Mouse (Mus musculus) forebrain, embryonic 13.5 days (tissue): ENCODE measurements around the gene Ddhd1. TPM values are rescaled to one million over a fixed set of nuclear protein-coding genes. Genes with fewer than 3 reads are reported as not detected.

Source experiments
- ATAC-seq: fragments of 200-750 bp; cut with Nextera tagmentation; 2 replicates; pipeline ENCODE4 v1.8.0; 2017
- H3K27ac ChIP-seq: fragments of 300-500 bp; sonication (generic); 2 replicates; pipeline ENCODE4 v1.5.1; 2015; ENCODE audit warnings: inconsistent platforms, mild to moderate bottlenecking, moderate library complexity
- H3K27me3 ChIP-seq: fragments of 300-500 bp; sonication (generic); 2 replicates; pipeline ENCODE4 v1.6.1; 2015; ENCODE audit warnings: mild to moderate bottlenecking, inconsistent platforms
- H3K36me3 ChIP-seq: fragments of 300-500 bp; sonication (generic); 2 replicates; pipeline ENCODE4 v1.6.1; 2015; ENCODE audit warnings: mild to moderate bottlenecking, inconsistent platforms; ENCODE audit not compliant: poor library complexity, severe bottlenecking
- H3K4me1 ChIP-seq: fragments of 300-500 bp; sonication (generic); 2 replicates; pipeline ENCODE4 v1.6.1; 2015; ENCODE audit warnings: inconsistent platforms
- H3K4me2 ChIP-seq: fragments of 300-500 bp; sonication (generic); 2 replicates; pipeline ENCODE4 v1.6.1; 2015; ENCODE audit warnings: inconsistent platforms, mild to moderate bottlenecking, moderate library complexity
- H3K4me3 ChIP-seq: fragments of 300-500 bp; sonication (generic); 2 replicates; pipeline ENCODE4 v1.5.1; 2015; ENCODE audit warnings: mild to moderate bottlenecking, inconsistent platforms
- H3K9ac ChIP-seq: fragments of 300-500 bp; sonication (generic); 2 replicates; pipeline ENCODE4 v1.6.1; 2015; ENCODE audit warnings: mild to moderate bottlenecking, inconsistent platforms
- H3K9me3 ChIP-seq: fragments of 300-500 bp; sonication (generic); replicated peaks from 2 replicates; pipeline ENCODE4 v1.6.1; 2016; ENCODE audit warnings: inconsistent platforms
- WGBS: fragments of 180-500 bp; shearing (Covaris S2); methylation state at CpG from one replicate; pipeline ENCODE4 v1.1.7; 2015; 5-methylcytosine and 5-hydroxymethylcytosine counted together
- polyA plus RNA-seq: library from polyadenylated mRNA; unstranded; fragments of >200 nt; fragmentation: Nextera tagmentation; extraction: Ambion mirVana; gene quantifications from 2 replicates; pipeline ENCODE4 v1.2.1, GENCODE M21; 2015

Gene Ddhd1
- 12.4 and 13.4 TPM in 2 replicates for polyA plus RNA-seq

DNA sequence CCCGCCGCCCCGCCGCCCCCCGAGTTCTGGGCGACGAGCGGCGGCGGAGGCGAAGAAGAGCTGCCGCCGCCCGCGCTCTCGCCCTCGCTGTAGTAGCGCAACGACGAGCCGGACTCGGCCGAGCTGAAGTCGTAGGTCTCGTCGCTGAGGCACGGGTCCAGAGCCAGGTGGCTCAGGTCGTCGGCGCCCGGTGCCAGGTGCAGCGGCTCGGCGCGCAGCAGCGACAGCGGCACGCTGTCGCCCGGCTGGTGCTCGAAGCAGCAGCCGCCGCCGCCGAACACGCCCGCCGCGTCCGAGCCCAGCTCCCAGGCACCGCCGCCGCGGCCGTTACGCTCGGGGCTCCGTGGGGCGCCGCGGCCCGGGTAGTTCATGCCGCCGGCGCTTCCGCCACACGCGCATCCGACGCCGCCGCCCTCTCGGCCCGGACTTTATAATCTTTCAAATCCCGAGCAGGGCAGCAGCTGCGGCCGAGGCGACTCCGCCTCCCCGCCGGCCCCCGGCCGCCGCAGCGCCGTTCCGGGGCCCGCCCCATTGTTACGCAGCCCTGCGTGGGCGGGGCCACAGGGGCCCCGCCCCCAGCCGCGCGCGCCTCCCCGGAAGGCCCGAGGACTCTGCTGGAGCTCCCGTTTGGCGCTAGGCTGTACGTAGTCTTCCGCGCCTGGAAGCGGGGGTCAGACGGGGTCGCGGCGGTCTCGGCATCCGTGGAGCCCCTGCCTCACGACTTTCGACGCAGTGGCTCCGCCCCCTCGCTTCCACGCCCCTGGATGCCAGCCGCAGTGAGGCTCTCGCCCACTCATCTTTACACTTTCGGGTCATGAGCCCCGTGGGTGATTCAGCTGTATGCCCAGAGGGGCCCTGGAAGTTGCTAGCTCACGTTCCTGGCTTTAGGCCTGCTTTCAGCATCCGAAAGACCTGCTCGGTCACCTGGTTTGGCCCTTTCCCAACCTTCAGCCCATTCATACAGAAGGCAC is at the start of gene Ddhd1:
Gene Ddhd1, minus strand, starts transcription at position 503 of the 971 bp plus-strand sequence.
- Histone ChIP-seq H3K27me3 (no peaks in the 10 kb centered on the region), H3K9ac (peak within 1 kb of the TSS; percentile 92), H3K4me3 (peak within 1 kb of the TSS; percentile 88), H3K36me3 (no peaks in the 10 kb centered on the region), H3K9me3 (no peaks in the 10 kb centered on the region), H3K4me1 (peaks cover 39% of the 10 kb centered on the region), H3K27ac (peak within 1 kb of the TSS; percentile 95), H3K4me2 (peak within 1 kb of the TSS; percentile 92)
- under 1% methylated on average over 100 of the region's 123 CpGs for WGBS
- peak; percentile 96 for ATAC-seq

DNA sequence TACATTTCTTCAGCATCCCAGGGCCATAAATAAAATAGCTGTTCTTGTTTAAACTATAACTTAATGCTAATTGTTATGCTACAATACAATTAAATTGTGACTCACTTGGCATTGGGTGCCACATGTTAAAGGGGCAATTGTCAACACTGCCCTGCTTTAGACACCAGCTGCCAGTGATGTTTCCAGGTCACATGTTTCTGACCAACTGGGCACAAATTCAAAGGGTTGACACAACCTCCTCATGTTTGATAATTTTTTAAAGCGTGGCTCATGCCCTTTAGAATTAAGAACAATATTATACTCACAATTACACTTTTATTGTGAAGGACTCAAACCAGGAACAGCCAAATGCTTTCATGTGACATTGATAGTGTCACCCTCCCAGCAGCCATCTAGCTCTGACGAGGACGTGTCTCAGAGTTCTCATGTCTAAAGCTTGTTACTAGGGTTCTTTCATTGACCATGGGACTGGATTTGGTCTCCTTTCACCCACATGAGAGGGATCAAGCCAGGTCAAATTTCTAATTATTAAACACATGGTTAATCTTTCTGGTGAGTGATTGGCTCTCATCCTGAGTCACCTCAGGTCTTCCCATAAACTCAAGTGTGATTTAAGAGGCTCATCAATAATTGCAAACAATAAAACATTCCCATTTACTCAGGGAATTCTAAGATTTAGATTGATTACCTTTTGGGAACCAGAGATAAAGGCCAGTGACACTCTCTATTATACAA is 49.4 kb upstream of the Ddhd1 start:
- Histone ChIP-seq H3K4me3 (no peak overlapping the region), H3K4me2 (no peak overlapping the region), H3K4me1 (no peaks in the 10 kb centered on the region), H3K27ac (no peak overlapping the region), H3K27me3 (no peaks in the 10 kb centered on the region), H3K9ac (no peak overlapping the region), H3K9me3 (no peaks in the 10 kb centered on the region), H3K36me3 (no peaks in the 10 kb centered on the region)
- 63% methylated on average over 3 of the region's 3 CpGs for WGBS
- no peak for ATAC-seq

DNA sequence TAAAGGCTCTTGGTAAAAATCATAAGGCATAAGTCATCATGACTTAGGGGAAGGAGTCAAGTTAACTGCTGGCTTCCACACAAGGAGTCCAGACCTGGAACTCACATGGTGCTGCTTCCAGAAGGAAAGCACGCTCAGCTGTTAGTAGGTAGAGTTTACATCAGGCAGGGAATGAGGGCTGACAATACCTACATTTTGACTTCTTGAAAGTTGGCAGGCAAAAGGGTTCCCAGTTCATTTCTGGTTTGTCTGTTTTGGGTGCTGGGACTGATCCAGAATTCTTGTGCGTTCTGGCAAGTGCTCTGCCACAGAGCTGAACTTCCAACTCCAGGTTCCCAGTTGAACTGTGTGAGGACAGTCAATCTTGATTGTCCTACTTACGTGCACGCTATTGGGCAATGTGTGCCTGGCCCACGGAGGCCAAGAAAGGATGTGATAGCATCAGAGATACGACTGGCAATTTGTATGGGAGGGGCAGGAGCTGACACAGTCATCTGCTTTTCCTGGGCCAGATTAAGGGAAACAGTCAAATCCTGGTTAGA is 42.2 kb upstream of the Ddhd1 start:
- Histone ChIP-seq H3K9me3 (no peaks in the 10 kb centered on the region), H3K9ac (no peak overlapping the region), H3K27me3 (no peaks in the 10 kb centered on the region), H3K4me2 (no peak overlapping the region), H3K36me3 (no peaks in the 10 kb centered on the region), H3K4me1 (no peaks in the 10 kb centered on the region), H3K4me3 (no peak overlapping the region), H3K27ac (no peak overlapping the region)
- no peak for ATAC-seq
- 89% methylated on average over 6 of the region's 6 CpGs for WGBS

DNA sequence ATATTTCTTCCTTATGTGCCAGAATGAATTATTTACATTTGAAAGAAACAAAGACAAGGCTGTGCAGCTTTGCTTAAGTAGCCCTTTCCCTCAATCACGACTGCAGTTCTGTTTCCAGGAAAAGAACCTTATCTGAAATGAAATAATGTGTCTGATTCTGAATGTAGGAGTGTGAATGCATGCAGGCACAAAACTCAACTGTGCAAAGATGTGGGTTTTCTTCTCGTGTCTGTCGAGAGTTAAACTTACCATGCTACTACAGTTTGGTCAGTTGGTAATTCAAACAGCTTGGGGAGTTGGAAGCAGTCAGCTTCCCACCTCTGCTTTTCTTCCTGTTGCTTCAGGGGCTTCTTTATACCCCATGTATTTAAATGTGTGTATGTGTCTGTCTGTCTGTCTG is 40.9 kb upstream of the Ddhd1 start:
- no peak for ATAC-seq
- Histone ChIP-seq H3K9ac (no peak overlapping the region), H3K27me3 (no peaks in the 10 kb centered on the region), H3K9me3 (no peaks in the 10 kb centered on the region), H3K4me3 (no peak overlapping the region), H3K4me1 (no peaks in the 10 kb centered on the region), H3K27ac (no peak overlapping the region), H3K4me2 (no peak overlapping the region), H3K36me3 (no peaks in the 10 kb centered on the region)
- 64% methylated on average over 3 of the region's 3 CpGs for WGBS

DNA sequence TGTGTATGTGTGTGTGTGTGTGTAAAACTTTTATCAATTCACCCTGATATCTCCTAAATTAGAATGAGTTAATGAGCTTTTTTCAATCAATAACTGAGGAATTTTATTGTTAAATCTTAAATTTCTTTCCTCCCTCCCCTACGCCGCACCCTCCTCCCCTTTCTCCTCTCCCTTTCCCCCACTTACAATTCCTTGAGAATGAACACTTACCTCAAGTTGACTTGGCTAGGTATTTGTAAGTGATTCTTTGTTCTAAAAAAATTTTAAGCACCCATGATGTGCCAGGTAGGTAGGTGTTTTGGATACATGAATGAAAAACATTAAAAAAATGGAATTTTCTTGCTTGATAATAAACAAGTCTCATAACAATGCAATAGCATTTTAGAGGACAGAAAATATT is 38.2 kb upstream of the Ddhd1 start:
- Histone ChIP-seq H3K27ac (no peak overlapping the region), H3K9me3 (no peaks in the 10 kb centered on the region), H3K9ac (no peak overlapping the region), H3K36me3 (no peaks in the 10 kb centered on the region), H3K27me3 (no peaks in the 10 kb centered on the region), H3K4me2 (no peak overlapping the region), H3K4me1 (no peaks in the 10 kb centered on the region), H3K4me3 (no peak overlapping the region)
- no peak for ATAC-seq
- WGBS, result 89% methylated on average over 2 of the region's 2 CpGs

DNA sequence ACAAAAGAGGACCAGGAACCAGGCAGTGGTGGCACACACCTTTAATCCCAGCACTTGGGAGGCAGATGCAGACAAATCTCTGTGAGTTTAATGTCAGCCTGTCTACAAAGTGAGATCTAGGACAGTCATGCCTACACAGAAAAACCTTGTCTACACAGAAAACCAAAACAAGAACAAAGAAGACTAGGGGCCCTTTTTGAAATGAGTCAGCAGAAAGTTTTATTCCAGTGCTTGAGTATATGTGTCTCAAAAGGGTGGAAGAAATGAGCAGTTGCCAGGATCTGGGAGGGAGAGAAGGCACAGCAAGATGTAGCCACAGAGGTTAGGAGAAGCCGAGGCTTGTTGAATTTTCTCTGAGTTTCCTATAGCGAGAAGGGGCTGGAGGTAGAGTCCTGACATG is 35.9 kb upstream of the Ddhd1 start:
- Histone ChIP-seq H3K9me3 (no peaks in the 10 kb centered on the region), H3K4me2 (no peak overlapping the region), H3K4me1 (peaks cover 4% of the 10 kb centered on the region; the same call in 1 of the 2 replicates), H3K4me3 (no peak overlapping the region), H3K36me3 (no peaks in the 10 kb centered on the region), H3K9ac (no peak overlapping the region), H3K27ac (no peak overlapping the region), H3K27me3 (no peaks in the 10 kb centered on the region)
- 96% methylated on average over 2 of the region's 2 CpGs for WGBS
- ATAC-seq, result no peak

DNA sequence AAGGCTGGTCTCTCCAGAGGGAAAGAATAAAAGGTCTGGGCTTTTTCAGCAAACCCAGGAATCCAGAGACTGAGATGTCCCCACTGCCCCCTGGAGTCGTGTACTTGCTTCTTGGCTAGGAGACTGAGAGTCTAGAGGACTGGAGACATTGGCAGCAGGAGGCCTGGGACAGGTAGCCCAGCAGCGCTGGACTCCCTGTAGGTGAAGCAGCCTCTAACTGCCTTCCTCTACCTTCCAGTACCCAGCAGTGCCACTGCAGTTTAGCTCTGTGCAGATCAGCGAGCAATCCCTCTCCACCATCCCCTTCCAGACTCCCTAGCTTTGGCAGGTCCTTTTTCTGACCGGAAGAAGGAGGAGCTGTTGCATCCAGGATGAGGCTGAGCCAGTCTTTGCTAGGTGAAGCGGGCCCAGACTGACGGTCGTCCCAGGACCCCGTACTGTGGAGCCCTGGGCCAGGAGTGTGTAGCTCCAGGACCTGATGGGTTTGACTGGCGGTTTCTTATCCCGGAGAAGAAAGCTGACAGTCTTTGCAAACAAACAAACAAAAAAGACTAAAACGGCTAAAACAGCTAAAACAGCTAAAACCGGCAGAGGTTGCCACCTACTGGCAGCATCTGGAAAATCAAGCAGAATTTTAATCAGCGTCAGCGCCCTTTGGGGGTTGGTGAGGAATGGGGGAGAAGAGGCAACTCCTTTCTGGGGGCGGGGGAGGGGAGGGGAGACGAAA is 32.7 kb upstream of the Ddhd1 start:
- Histone ChIP-seq H3K4me2 (peak overlapping the region; percentile 59), H3K4me3 (peak overlapping the region; percentile 51), H3K36me3 (no peaks in the 10 kb centered on the region), H3K27me3 (no peaks in the 10 kb centered on the region), H3K9ac (peak overlapping the region; percentile 75), H3K9me3 (no peaks in the 10 kb centered on the region), H3K4me1 (peaks cover 4% of the 10 kb centered on the region; the same call in 1 of the 2 replicates), H3K27ac (peak overlapping the region; percentile 17; the same call in 1 of the 2 replicates)
- ATAC-seq, result peak; percentile 94
- WGBS, result 2% methylated on average over 16 of the region's 16 CpGs

DNA sequence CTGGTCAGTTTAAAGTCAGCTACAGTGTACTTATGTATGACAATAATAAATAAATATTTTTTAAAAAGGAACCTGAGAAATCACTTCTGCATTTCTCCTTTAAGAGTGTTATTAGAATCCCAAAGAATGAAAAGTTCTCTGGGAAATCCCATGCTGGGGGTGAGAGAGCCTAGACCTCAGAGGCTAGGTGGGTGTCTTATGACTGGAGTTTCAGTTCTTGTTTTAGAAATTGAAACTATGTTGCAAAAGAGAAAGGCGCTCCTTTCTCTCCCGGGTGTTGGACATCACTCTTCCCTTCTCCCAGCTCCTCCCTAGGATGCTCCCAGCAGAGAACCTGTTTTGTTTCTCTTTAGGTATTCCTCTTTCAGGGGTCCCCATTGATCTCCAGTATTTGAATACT is 27.4 kb upstream of the Ddhd1 start:
- 85% methylated on average over 2 of the region's 2 CpGs for WGBS
- ATAC-seq, result no peak
- Histone ChIP-seq H3K36me3 (no peaks in the 10 kb centered on the region), H3K27me3 (no peaks in the 10 kb centered on the region), H3K9ac (no peak overlapping the region), H3K4me3 (no peak overlapping the region), H3K9me3 (no peaks in the 10 kb centered on the region), H3K4me1 (peaks cover under 1% of the 10 kb centered on the region; the same call in 1 of the 2 replicates), H3K4me2 (no peak overlapping the region), H3K27ac (no peak overlapping the region)

DNA sequence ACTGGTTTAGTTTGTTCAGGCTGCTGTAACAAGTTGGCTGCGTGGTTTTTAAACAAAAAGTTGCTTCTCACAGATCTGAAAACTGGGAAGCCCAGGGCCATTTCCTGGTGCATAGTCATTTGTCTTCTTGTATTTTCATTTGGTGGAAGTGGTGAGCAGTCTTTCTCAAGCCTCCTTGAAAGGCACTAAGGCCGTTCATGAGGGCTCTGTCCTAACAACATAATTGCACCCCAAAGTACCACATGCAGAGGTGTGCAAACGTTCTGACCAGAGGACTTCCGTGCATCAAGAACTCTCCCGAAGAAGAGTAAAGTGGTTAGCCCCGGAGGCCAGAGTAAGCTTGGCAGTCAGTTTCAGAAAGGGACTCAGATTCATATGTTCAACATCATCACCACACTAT is 18.8 kb upstream of the Ddhd1 start:
- Histone ChIP-seq H3K4me2 (no peak overlapping the region), H3K27me3 (no peaks in the 10 kb centered on the region), H3K9me3 (no peaks in the 10 kb centered on the region), H3K27ac (no peak overlapping the region), H3K36me3 (no peaks in the 10 kb centered on the region), H3K4me3 (no peak overlapping the region), H3K4me1 (no peaks in the 10 kb centered on the region), H3K9ac (no peak overlapping the region)
- no peak for ATAC-seq
- 84% methylated on average over 6 of the region's 6 CpGs for WGBS

DNA sequence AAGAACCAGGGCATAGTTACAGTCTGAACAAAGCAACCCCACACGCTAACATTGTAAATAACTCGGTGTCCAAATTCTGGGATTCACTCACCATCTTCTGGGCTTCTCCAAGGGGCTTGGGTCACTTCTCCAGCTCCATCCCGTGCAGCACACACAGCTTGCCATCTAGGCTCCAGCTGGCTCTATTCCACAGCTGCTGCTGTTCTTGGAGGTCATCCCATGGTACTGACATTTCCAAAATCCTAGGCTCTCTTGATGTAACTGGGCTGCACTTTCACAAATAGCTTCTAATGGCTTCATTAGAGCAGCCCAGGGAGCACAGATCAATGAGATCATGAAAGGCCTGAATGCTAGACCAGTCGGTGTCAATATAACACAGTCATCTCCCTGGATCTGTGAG is 10.4 kb upstream of the Ddhd1 start:
- Histone ChIP-seq H3K4me1 (no peaks in the 10 kb centered on the region), H3K4me2 (no peak overlapping the region), H3K27me3 (no peaks in the 10 kb centered on the region), H3K4me3 (no peak overlapping the region), H3K36me3 (no peaks in the 10 kb centered on the region), H3K9me3 (no peaks in the 10 kb centered on the region), H3K9ac (no peak overlapping the region), H3K27ac (no peak overlapping the region)
- 85% methylated on average over 4 of the region's 4 CpGs for WGBS
- ATAC-seq, result no peak

DNA sequence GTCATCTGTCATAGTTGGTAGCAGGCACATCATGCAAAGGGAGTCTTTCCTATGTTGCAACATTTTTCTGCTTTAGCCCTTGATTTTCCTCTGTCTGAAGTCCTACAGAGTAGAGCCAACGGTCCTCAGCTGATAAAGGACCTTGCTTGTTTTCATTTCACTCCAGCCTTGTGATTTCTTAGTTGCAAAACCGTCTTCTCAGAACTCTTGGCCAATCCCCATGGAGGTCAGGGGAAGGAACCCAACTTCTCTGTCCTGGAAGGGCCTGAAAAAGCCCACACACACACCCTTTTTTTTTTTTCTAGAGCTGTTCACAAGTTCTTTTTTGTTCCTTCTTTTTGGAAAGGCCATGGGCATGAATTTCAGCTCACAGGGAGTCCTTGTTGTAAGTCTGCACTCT is 9.3 kb upstream of the Ddhd1 start:
- no peaks in the 10 kb centered on the region for H3K9me3 ChIP-seq
- WGBS, result 71% methylated on average over 2 of the region's 2 CpGs
- no peak overlapping the region for H3K4me3 ChIP-seq
- no peaks in the 10 kb centered on the region for H3K27me3 ChIP-seq
- H3K4me1 ChIP-seq, result no peaks in the 10 kb centered on the region
- no peaks in the 10 kb centered on the region for H3K36me3 ChIP-seq
- no peak overlapping the region for H3K4me2 ChIP-seq
- H3K27ac ChIP-seq, result no peak overlapping the region
- no peak for ATAC-seq
- no peak overlapping the region for H3K9ac ChIP-seq
